Mouse (Mus musculus) MEL (cell line): ENCODE results near the gene Fosl1.

ENCODE experiments used
- CTCF ChIP-seq, 3 experiments: IDR thresholded peaks in 2 of 3; conservative IDR thresholded peaks in 1 of 3; 2 replicates each; pipeline ENCODE4 v1.5.1; 2011 to 2012; ENCODE audit warnings: low read length in 3 of 3, low read depth in 2 of 3, mild to moderate bottlenecking in 2 of 3, improper control_type of control experiment in 1 of 3, inconsistent platforms in 1 of 3, mixed read lengths in 1 of 3, moderate library complexity in 1 of 3; ENCODE audit not compliant: control insufficient read depth in 1 of 3, insufficient read depth in 1 of 3, poor library complexity in 1 of 3, severe bottlenecking in 1 of 3
- EP300 ChIP-seq, 2 experiments: IDR thresholded peaks; 2 replicates each; pipeline ENCODE4 v1.6.1; 2011; ENCODE audit warnings: improper control_type of control experiment in 2 of 2, low read length in 2 of 2, low read depth in 1 of 2, mild to moderate bottlenecking in 1 of 2
- GABPA ChIP-seq: IDR thresholded peaks from 2 replicates; pipeline ENCODE4 v1.6.1; 2012; ENCODE audit warnings: low read depth, mild to moderate bottlenecking, inconsistent platforms, low read length, improper control_type of control experiment, moderate library complexity
- GATA1 ChIP-seq: IDR thresholded peaks from 2 replicates; pipeline ENCODE4 v1.6.1; 2011; ENCODE audit warnings: low read depth, low read length, improper control_type of control experiment
- KAT2A ChIP-seq: conservative IDR thresholded peaks from 2 replicates; pipeline ENCODE4 v1.6.1; 2012; ENCODE audit warnings: low read depth, low read length, improper control_type of control experiment, inconsistent platforms
- NRF1 ChIP-seq: IDR thresholded peaks from 2 replicates; pipeline ENCODE4 v1.6.1; 2014; ENCODE audit warnings: low read depth, mild to moderate bottlenecking, inconsistent platforms, low read length, improper control_type of control experiment, moderate library complexity; ENCODE audit not compliant: poor library complexity, insufficient read depth, severe bottlenecking
- TCF12 ChIP-seq: IDR thresholded peaks from 2 replicates; pipeline ENCODE4 v1.6.1; 2014; ENCODE audit warnings: low read depth, mild to moderate bottlenecking, inconsistent platforms, low read length, improper control_type of control experiment, moderate library complexity
- UBTF ChIP-seq: IDR thresholded peaks from 2 replicates; pipeline ENCODE4 v1.6.1; 2012; ENCODE audit warnings: low read depth, mild to moderate bottlenecking, inconsistent platforms, low read length, improper control_type of control experiment, moderate library complexity, borderline replicate concordance; ENCODE audit not compliant: insufficient read depth
- USF1 ChIP-seq: IDR thresholded peaks from 2 replicates; pipeline ENCODE4 v1.6.1; 2014; ENCODE audit warnings: low read depth, mild to moderate bottlenecking, inconsistent platforms, low read length, improper control_type of control experiment, moderate library complexity

GRCm38 (mm10) chr19:5448354-5449150 is 1.2 kb downstream of the Fosl1 start:
- no peak for TF ChIP-seq UBTF
- TF ChIP-seq GATA1 = no peak
- no peak for TF ChIP-seq CTCF (IDR thresholded peaks at IDR 0.05 in 2 of 3, conservative IDR thresholded peaks at IDR 0.05 in 1 of 3; ENCODE audit: control insufficient read depth in 1 of 3, insufficient read depth in 1 of 3, low read depth in 2 of 3, low read length in 3 of 3, poor library complexity in 1 of 3, severe bottlenecking in 1 of 3)
- no peak for TF ChIP-seq TCF12
- TF ChIP-seq GABPA = no peak
- no peak for TF ChIP-seq KAT2A
- TF ChIP-seq EP300 (IDR thresholded peaks at IDR 0.05; ENCODE audit: low read depth in 1 of 2, low read length in 2 of 2) = peak in 1 of 2 experiments; percentile 40; a peak in 2 of 4 replicates
- TF ChIP-seq NRF1 = no peak
- TF ChIP-seq USF1 = no peak
